Mouse (Mus musculus) liver, embryonic 16.5 days (tissue): ENCODE data around the gene Cmtm2a. TPM values are rescaled to one million over a fixed set of nuclear protein-coding genes. Genes with fewer than 3 reads are reported as not detected.

Source experiments
- ATAC-seq: fragments of 200-750 bp; cut with Nextera tagmentation; 2 replicates; pipeline ENCODE4 v1.8.0; 2017; ENCODE audit warnings: low read depth, mild to moderate bottlenecking, moderate number of reproducible peaks, moderate library complexity
- H3K27ac ChIP-seq: fragments of 300-500 bp; sonication (generic); 2 replicates; pipeline ENCODE4 v1.5.1; 2014; ENCODE audit warnings: mild to moderate bottlenecking, low read length
- H3K27me3 ChIP-seq: fragments of 300-500 bp; sonication (generic); 2 replicates; pipeline ENCODE4 v1.6.1; 2014; ENCODE audit warnings: low read depth, low read length, mixed read lengths; ENCODE audit not compliant: control insufficient read depth, insufficient read depth
- H3K36me3 ChIP-seq: fragments of 300-500 bp; sonication (generic); 2 replicates; pipeline ENCODE4 v1.6.1; 2014; ENCODE audit warnings: mild to moderate bottlenecking; ENCODE audit not compliant: control insufficient read depth, insufficient read depth
- H3K4me1 ChIP-seq: fragments of 300-500 bp; sonication (generic); 2 replicates; pipeline ENCODE4 v1.6.1; 2014; ENCODE audit warnings: low read depth, low read length, mixed read lengths; ENCODE audit not compliant: control insufficient read depth
- H3K4me2 ChIP-seq: fragments of 300-500 bp; sonication (generic); 2 replicates; pipeline ENCODE4 v1.6.1; 2014; ENCODE audit warnings: low read depth, low read length, mixed read lengths
- H3K4me3 ChIP-seq: fragments of 300-500 bp; sonication (generic); 2 replicates; pipeline ENCODE4 v1.5.1; 2014; ENCODE audit warnings: low read depth, mild to moderate bottlenecking, low read length
- H3K9ac ChIP-seq: fragments of 300-500 bp; sonication (generic); 2 replicates; pipeline ENCODE4 v1.6.1; 2014; ENCODE audit warnings: low read depth, low read length
- H3K9me3 ChIP-seq: fragments of 300-500 bp; sonication (generic); replicated peaks from 2 replicates; pipeline ENCODE4 v1.6.1; 2016; ENCODE audit warnings: low read length; ENCODE audit not compliant: control insufficient read depth
- WGBS: fragments of 180-500 bp; shearing (Covaris S2); extraction: QIAGEN DNeasy Blood & Tissue Kit; methylation state at CpG from one replicate; pipeline ENCODE4 v1.1.7; 2014; ENCODE audit not compliant: insufficient replicate concordance; 5-methylcytosine and 5-hydroxymethylcytosine counted together
- polyA plus RNA-seq: library from polyadenylated mRNA; unstranded; fragments of >200 nt; fragmentation: Nextera tagmentation; extraction: Ambion mirVana; gene quantifications from 2 replicates; pipeline ENCODE4 v1.2.1, GENCODE M21; 2015

Gene Cmtm2a
- polyA plus RNA-seq, 1 experiment from 2014 or later, result not detected

GRCm38 (mm10) chr8:104246621-104247020 is 46.4 kb downstream of the Cmtm2a start:
- Histone ChIP-seq H3K36me3 (no peaks in the 10 kb centered on the region), H3K4me3 (no peak overlapping the region), H3K27ac (peak overlapping the region; percentile 71), H3K9ac (no peak overlapping the region), H3K4me1 (peaks cover 19% of the 10 kb centered on the region), H3K9me3 (no peaks in the 10 kb centered on the region), H3K27me3 (no peaks in the 10 kb centered on the region), H3K4me2 (no peak overlapping the region)
- WGBS, result 59% methylated on average over 4 of the region's 4 CpGs
- no peak for ATAC-seq

GRCm38 (mm10) chr8:104242038-104242644 is 50.8 kb downstream of the Cmtm2a start:
- H3K9ac ChIP-seq, result no peak overlapping the region
- 47% methylated on average over 12 of the region's 12 CpGs for WGBS
- no peaks in the 10 kb centered on the region for H3K27me3 ChIP-seq
- no peaks in the 10 kb centered on the region for H3K9me3 ChIP-seq
- peaks cover 14% of the 10 kb centered on the region for H3K4me1 ChIP-seq
- H3K4me3 ChIP-seq, result no peak overlapping the region
- no peak overlapping the region for H3K27ac ChIP-seq
- no peak for ATAC-seq
- H3K36me3 ChIP-seq, result no peaks in the 10 kb centered on the region
- no peak overlapping the region for H3K4me2 ChIP-seq

GRCm38 (mm10) chr8:104239418-104239861 is 53.5 kb downstream of the Cmtm2a start:
- H3K4me2 ChIP-seq, result 0 out of 2 replicates have a peak overlapping the region, but pooled peaks have one; percentile 6
- 0 out of 2 replicates have a peak, but pooled peaks cover 2% of the 10 kb centered on the region for H3K36me3 ChIP-seq
- H3K27ac ChIP-seq, result peak overlapping the region; percentile 14; the same call in 1 of the 2 replicates
- no peak overlapping the region for H3K4me3 ChIP-seq
- H3K4me1 ChIP-seq, result peaks cover 9% of the 10 kb centered on the region
- no peak overlapping the region for H3K9ac ChIP-seq
- H3K27me3 ChIP-seq, result no peaks in the 10 kb centered on the region
- peak; percentile 67 for ATAC-seq
- WGBS, result 21% methylated on average over 10 of the region's 10 CpGs
- H3K9me3 ChIP-seq, result no peaks in the 10 kb centered on the region

GRCm38 (mm10) chr8:104234573-104234972 is 58.4 kb downstream of the Cmtm2a start:
- Histone ChIP-seq H3K27me3 (no peaks in the 10 kb centered on the region), H3K36me3 (0 out of 2 replicates have a peak, but pooled peaks cover 2% of the 10 kb centered on the region), H3K9ac (no peak overlapping the region), H3K27ac (no peak overlapping the region), H3K4me3 (no peak overlapping the region), H3K4me1 (peaks cover 8% of the 10 kb centered on the region), H3K9me3 (no peaks in the 10 kb centered on the region), H3K4me2 (no peak overlapping the region)
- 47% methylated on average over 6 of the region's 6 CpGs for WGBS
- ATAC-seq, result no peak

- H3K27ac ChIP-seq, result peak overlapping the region; percentile 63; the same call in 1 of the 2 replicates
Observed at GRCm38 (mm10) chr8:104232919-104233318, 60.1 kb downstream of the Cmtm2a start.

GRCm38 (mm10) chr8:104232039-104232438 is 60.9 kb downstream of the Cmtm2a start:
- 48% methylated on average over 4 of the region's 4 CpGs for WGBS
- ATAC-seq, result no peak
- Histone ChIP-seq H3K27ac (no peak overlapping the region), H3K4me3 (no peak overlapping the region), H3K4me1 (0 out of 2 replicates have a peak, but pooled peaks cover 2% of the 10 kb centered on the region), H3K36me3 (peaks cover 13% of the 10 kb centered on the region), H3K9me3 (no peaks in the 10 kb centered on the region), H3K9ac (no peak overlapping the region), H3K27me3 (no peaks in the 10 kb centered on the region), H3K4me2 (no peak overlapping the region)

More at GRCm38 (mm10) chr8:104232919-104233318, 60.1 kb downstream of the Cmtm2a start:
- H3K4me3 ChIP-seq, result no peak overlapping the region
- no peaks in the 10 kb centered on the region for H3K9me3 ChIP-seq
- ATAC-seq, result 0 out of 2 replicates have a peak, but pooled peaks have one; percentile 30
- H3K27me3 ChIP-seq, result no peaks in the 10 kb centered on the region
- 58% methylated on average over 5 of the region's 5 CpGs for WGBS
- H3K4me1 ChIP-seq, result 0 out of 2 replicates have a peak, but pooled peaks cover 2% of the 10 kb centered on the region
- no peak overlapping the region for H3K9ac ChIP-seq
- peaks cover 8% of the 10 kb centered on the region; the same call in 1 of the 2 replicates for H3K36me3 ChIP-seq
- H3K4me2 ChIP-seq, result no peak overlapping the region

Other genes starting within 250 kb of the Cmtm2a start
- gene Cdh5, start 191.6 kb downstream of the Cmtm2a start, polyA plus RNA-seq, result 8.7 and 10.2 TPM in 2 replicates
- 0.05 TPM in 1 of 2 replicates, not detected in the other for gene Bean1, start 122.7 kb downstream of the Cmtm2a start, polyA plus RNA-seq
- gene Tk2, start 44.6 kb downstream of the Cmtm2a start, polyA plus RNA-seq, result 5.9 and 6.3 TPM in 2 replicates
- gene Cklf, start 42.3 kb downstream of the Cmtm2a start, polyA plus RNA-seq, result 16.4 and 16.7 TPM in 2 replicates
- not detected in 2 replicates for gene Gm45711, start 16.9 kb upstream of the Cmtm2a start, polyA plus RNA-seq
- not detected in 2 replicates for gene Cmtm1, start 17.0 kb upstream of the Cmtm2a start, polyA plus RNA-seq
- gene Gm11020, start 28.4 kb upstream of the Cmtm2a start, polyA plus RNA-seq, result not detected in 2 replicates
- not detected in 2 replicates for gene Cmtm2b, start 29.0 kb upstream of the Cmtm2a start, polyA plus RNA-seq
- gene Cmtm3, start 46.2 kb upstream of the Cmtm2a start, polyA plus RNA-seq, result 17.6 and 18.9 TPM in 2 replicates
- gene Cmtm4, start 102.6 kb upstream of the Cmtm2a start, polyA plus RNA-seq, result 0.41 and 0.45 TPM in 2 replicates
- 11.3 and 11.8 TPM in 2 replicates for gene Dync1li2, start 149.9 kb upstream of the Cmtm2a start, polyA plus RNA-seq
- 0.02 and 0.08 TPM in 2 replicates for gene Terb1, start 216.7 kb upstream of the Cmtm2a start, polyA plus RNA-seq
- gene Nae1, start 241.5 kb upstream of the Cmtm2a start, polyA plus RNA-seq, result 23.0 and 28.5 TPM in 2 replicates
- gene Car7, start 241.5 kb upstream of the Cmtm2a start, polyA plus RNA-seq, result 2.0 and 3.4 TPM in 2 replicates